Mouse (Mus musculus) CH12.LX (cell line): ENCODE results near the gene Cdh15. TPM values are rescaled to one million over a fixed set of nuclear protein-coding genes. Genes with fewer than 3 reads are reported as not detected.

Experiments used
- DNase-seq: peaks from one replicate; pipeline ENCODE4 v3.0.0-alpha.2; 2013; ENCODE audit errors: extremely low read depth
- H3K27ac ChIP-seq: 2 replicates; pipeline ENCODE4 v1.5.1; 2012; ENCODE audit warnings: low read depth, mild to moderate bottlenecking, control low read depth, moderate library complexity; ENCODE audit not compliant: insufficient read depth
- H3K27me3 ChIP-seq: replicated peaks from 2 replicates; pipeline ENCODE3; 2012; ENCODE audit warnings: inconsistent platforms
- H3K36me3 ChIP-seq, 2 experiments: replicated peaks in 1 of 2; 2 replicates each; pipeline versions ENCODE3 to v1.6.1; 2012; ENCODE audit warnings: inconsistent platforms in 1 of 2, low read length in 1 of 2, mild to moderate bottlenecking in 1 of 2, mixed read lengths in 1 of 2, moderate library complexity in 1 of 2; ENCODE audit not compliant: control insufficient read depth in 1 of 2, insufficient read depth in 1 of 2
- H3K4me1 ChIP-seq, 2 experiments: 2 replicates each; pipeline ENCODE4 v1.6.1; 2012; ENCODE audit warnings: inconsistent platforms in 1 of 2, moderate library complexity in 1 of 2; ENCODE audit not compliant: insufficient read depth in 2 of 2, control insufficient read depth in 1 of 2
- H3K4me2 ChIP-seq: 2 replicates; pipeline ENCODE4 v1.6.1; 2012; ENCODE audit warnings: low read depth, mild to moderate bottlenecking, control low read depth; ENCODE audit not compliant: poor library complexity, insufficient read depth, severe bottlenecking
- H3K4me3 ChIP-seq, 3 experiments: fragments of 150-350 bp in 1 of 3; sonication (generic) in 1 of 3; replicated peaks in 1 of 3; 2 replicates each; pipeline versions ENCODE3 to v1.5.1; 2011 to 2012; ENCODE audit warnings: low read depth in 2 of 3, low read length in 2 of 3, mild to moderate bottlenecking in 2 of 3, moderate library complexity in 2 of 3, control low read depth in 1 of 3, improper control_type of control experiment in 1 of 3, inconsistent platforms in 1 of 3, mixed read lengths in 1 of 3; ENCODE audit not compliant: poor library complexity in 1 of 3
- H3K79me2 ChIP-seq: replicated peaks from 2 replicates; pipeline ENCODE4 v1.6.1; 2012; ENCODE audit warnings: mild to moderate bottlenecking, moderate library complexity; ENCODE audit not compliant: control insufficient read depth, poor library complexity, insufficient read depth, severe bottlenecking; ENCODE audit errors: extremely low read depth
- H3K9ac ChIP-seq: 2 replicates; pipeline ENCODE4 v1.6.1; 2012; ENCODE audit warnings: low read depth, mild to moderate bottlenecking, control low read depth, moderate library complexity; ENCODE audit not compliant: insufficient read depth
- H3K9me3 ChIP-seq: replicated peaks from 2 replicates; pipeline ENCODE3; 2012; ENCODE audit warnings: low read length, inconsistent platforms, mixed read lengths
- BHLHE40 ChIP-seq: IDR thresholded peaks from 2 replicates; pipeline ENCODE4 v1.6.1; 2011; ENCODE audit warnings: mild to moderate bottlenecking, low read depth, low read length, improper control_type of control experiment
- CHD1 ChIP-seq: IDR thresholded peaks from 2 replicates; pipeline ENCODE4 v1.6.1; 2012; ENCODE audit warnings: low read depth, low read length, improper control_type of control experiment, inconsistent platforms
- CHD2 ChIP-seq: IDR thresholded peaks from 2 replicates; pipeline ENCODE4 v1.6.1; 2011; ENCODE audit warnings: low read length, improper control_type of control experiment
- CTCF ChIP-seq, 2 experiments: IDR thresholded peaks in 1 of 2; conservative IDR thresholded peaks in 1 of 2; 2 replicates each; pipeline ENCODE4 v1.5.1; 2011 to 2012; ENCODE audit warnings: low read depth in 2 of 2, low read length in 2 of 2, improper control_type of control experiment in 1 of 2, inconsistent platforms in 1 of 2, mild to moderate bottlenecking in 1 of 2, moderate library complexity in 1 of 2
- HCFC1 ChIP-seq: IDR thresholded peaks from 2 replicates; pipeline ENCODE4 v1.6.1; 2012; ENCODE audit warnings: low read depth, mild to moderate bottlenecking, inconsistent platforms, low read length, improper control_type of control experiment
- IRF4 ChIP-seq: IDR thresholded peaks from 2 replicates; pipeline ENCODE4 v1.6.1; 2014; ENCODE audit warnings: low read depth, mild to moderate bottlenecking, inconsistent platforms, low read length, improper control_type of control experiment
- JUND ChIP-seq: conservative IDR thresholded peaks from 2 replicates; pipeline ENCODE4 v1.6.1; 2011; ENCODE audit warnings: low read depth, low read length, improper control_type of control experiment
- KAT2A ChIP-seq: IDR thresholded peaks from 2 replicates; pipeline ENCODE4 v1.6.1; 2012; ENCODE audit warnings: low read length, improper control_type of control experiment, inconsistent platforms; ENCODE audit not compliant: insufficient replicate concordance
- MAFK ChIP-seq: IDR thresholded peaks from 2 replicates; pipeline ENCODE4 v1.6.1; 2011; ENCODE audit warnings: low read length, improper control_type of control experiment; ENCODE audit not compliant: insufficient replicate concordance
- MAX ChIP-seq: IDR thresholded peaks from 2 replicates; pipeline ENCODE4 v1.6.1; 2011; ENCODE audit warnings: low read length, improper control_type of control experiment
- MEF2A ChIP-seq: IDR thresholded peaks from 2 replicates; pipeline ENCODE4 v1.6.1; 2014; ENCODE audit warnings: low read depth, mild to moderate bottlenecking, inconsistent platforms, low read length, improper control_type of control experiment, borderline replicate concordance
- MXI1 ChIP-seq: IDR thresholded peaks from 2 replicates; pipeline ENCODE4 v1.6.1; 2011; ENCODE audit warnings: mild to moderate bottlenecking, low read depth, low read length, improper control_type of control experiment
- NELFE ChIP-seq: IDR thresholded peaks from 2 replicates; pipeline ENCODE4 v1.6.1; 2011; ENCODE audit warnings: low read depth, low read length, improper control_type of control experiment
- NRF1 ChIP-seq: IDR thresholded peaks from 2 replicates; pipeline ENCODE4 v1.6.1; 2014; ENCODE audit warnings: low read depth, mild to moderate bottlenecking, inconsistent platforms, low read length, improper control_type of control experiment, moderate library complexity
- PAX5 ChIP-seq: IDR thresholded peaks from 2 replicates; pipeline ENCODE4 v1.6.1; 2012; ENCODE audit warnings: low read length, inconsistent platforms, mixed read lengths
- POLR2A ChIP-seq: IDR thresholded peaks from 2 replicates; pipeline ENCODE4 v1.6.1; 2011; ENCODE audit warnings: low read depth, mild to moderate bottlenecking, improper control_type of control experiment, low read length
- POLR2AphosphoS2 ChIP-seq: IDR thresholded peaks from 2 replicates; pipeline ENCODE4 v1.6.1; 2011; ENCODE audit warnings: low read depth, low read length, improper control_type of control experiment
- RCOR1 ChIP-seq: conservative IDR thresholded peaks from 2 replicates; pipeline ENCODE4 v1.6.1; 2012; ENCODE audit warnings: low read depth, mild to moderate bottlenecking, inconsistent platforms, low read length, improper control_type of control experiment
- TBP ChIP-seq: conservative IDR thresholded peaks from 2 replicates; pipeline ENCODE4 v1.6.1; 2011; ENCODE audit warnings: low read depth, low read length, improper control_type of control experiment
- TCF12 ChIP-seq: IDR thresholded peaks from 2 replicates; pipeline ENCODE4 v1.6.1; 2014; ENCODE audit warnings: low read depth, mild to moderate bottlenecking, inconsistent platforms, low read length, improper control_type of control experiment
- USF1 ChIP-seq: IDR thresholded peaks from 2 replicates; pipeline ENCODE4 v1.6.1; 2014; ENCODE audit warnings: low read depth, mild to moderate bottlenecking, inconsistent platforms, low read length, improper control_type of control experiment
- ZKSCAN1 ChIP-seq: IDR thresholded peaks from 2 replicates; pipeline ENCODE4 v1.6.1; 2012; ENCODE audit warnings: low read depth, inconsistent platforms, low read length, improper control_type of control experiment, borderline replicate concordance
- ZMIZ1 ChIP-seq: IDR thresholded peaks from 2 replicates; pipeline ENCODE4 v1.6.1; 2012; ENCODE audit warnings: low read depth, mild to moderate bottlenecking, inconsistent platforms, low read length, improper control_type of control experiment
- ZNF384 ChIP-seq: IDR thresholded peaks from 2 replicates; pipeline ENCODE4 v1.6.1; 2012; ENCODE audit warnings: low read depth, low read length, improper control_type of control experiment, inconsistent platforms
- dilution Hi-C: fragments of 300-500 bp; cut with MboI; formaldehyde crosslinking; loops from 2 replicates; pipeline ENCODE4 v1.14.3; 2020; ENCODE audit warnings: low sequenced_read_pairs; ENCODE audit not compliant: extremely low pct_unique_long_range_greater_than_20kb, extremely low pct_ligation_motif_present
- in situ Hi-C: fragments of 300-500 bp; cut with MboI; formaldehyde crosslinking; loops from 3 replicates; pipeline ENCODE4 v1.14.3; 2019; ENCODE audit warnings: low sequenced_read_pairs, low pct_ligation_motif_present, low pct_unique_long_range_greater_than_20kb, mixed read lengths
- polyA plus RNA-seq: library from polyadenylated mRNA; unstranded; fragments of >175 nt; gene quantifications from 2 replicates; pipeline ENCODE4 v1.2.1, GENCODE M21; 2012; ENCODE audit warnings: low read depth; ENCODE audit not compliant: insufficient read length
- total RNA-seq, 2 experiments: library from RNA; depleted of rRNA; stranded (reverse); fragments of 300-350 nt in 1 of 2; fragments of >200 nt in 1 of 2; gene quantifications; 2 replicates each; pipeline ENCODE4 v1.2.3; 2012 to 2014

Cdh15 gene
- total and polyA plus RNA-seq, 3 experiments, result not detected

GRCm38 (mm10) chr8:122852546-122852905, 4.8 kb downstream of the Cdh15 start:
- Histone ChIP-seq H3K27me3 (peaks cover 95% of the 10 kb centered on the region), H3K4me2 (no peak overlapping the region), H3K36me3 (no peaks in the 10 kb centered on the region), H3K4me3 (no peak overlapping the region), H3K9ac (no peak overlapping the region), H3K4me1 (peaks cover 3 to 5% of the 10 kb centered on the region in 2 experiments; a peak in 2 of 4 replicates), H3K79me2 (no peaks in the 10 kb centered on the region), H3K27ac (no peak overlapping the region), H3K9me3 (no peaks in the 10 kb centered on the region)
- dilution Hi-C loops (no loop called here), in situ Hi-C loops (no loop called here)
- DNase-seq, result no peak
- TF ChIP-seq MAFK, result no peak
- TF ChIP-seq RCOR1, result no peak
- TF ChIP-seq ZNF384, result no peak
- no peak for TF ChIP-seq JUND
- no peak for TF ChIP-seq MXI1
- no peak for TF ChIP-seq CHD2
- TF ChIP-seq MAX, result no peak

DNA sequence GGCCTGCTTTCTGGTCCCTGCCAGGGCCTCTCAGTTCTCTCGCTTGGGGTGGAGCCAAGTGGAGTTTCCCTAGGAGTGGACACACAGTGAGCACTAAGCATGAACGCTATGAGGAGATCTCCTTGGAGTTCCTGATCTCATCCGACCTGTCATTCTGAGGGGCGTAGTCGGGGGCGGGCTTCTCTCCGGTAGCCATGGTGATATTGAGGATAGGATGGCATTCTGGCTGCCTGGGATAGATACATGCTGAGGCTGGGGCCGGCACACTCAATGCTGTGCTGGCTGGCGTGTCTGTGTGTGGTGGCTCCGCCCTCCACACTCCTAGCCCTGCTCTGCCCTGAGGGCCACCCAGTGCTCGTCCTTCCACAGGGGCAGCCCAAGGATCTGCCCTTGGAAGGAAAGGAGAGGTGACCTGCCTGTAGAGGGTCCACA, 5.6 kb downstream of the Cdh15 start:
- dilution Hi-C loops (no loop called here), in situ Hi-C loops (no loop called here)
- Histone ChIP-seq H3K27me3 (peaks cover 92% of the 10 kb centered on the region), H3K9ac (no peak overlapping the region), H3K36me3 (no peaks in the 10 kb centered on the region), H3K79me2 (no peaks in the 10 kb centered on the region), H3K4me1 (peaks cover 1% of the 10 kb centered on the region in 2 experiments; a peak in 2 of 4 replicates), H3K4me3 (no peak overlapping the region), H3K27ac (no peak overlapping the region), H3K4me2 (no peak overlapping the region), H3K9me3 (no peaks in the 10 kb centered on the region)
- TF ChIP-seq HCFC1 (no peak), MXI1 (no peak), ZMIZ1 (no peak), PAX5 (no peak), CHD1 (no peak), ZKSCAN1 (no peak), NRF1 (no peak), TCF12 (no peak), CTCF (conservative IDR thresholded peaks at IDR 0.05 in 1 of 2, IDR thresholded peaks at IDR 0.05 in 1 of 2; ENCODE audit: low read depth in 2 of 2, low read length in 2 of 2) (no peak), POLR2A (no peak)
- DNase-seq, result no peak

DNA sequence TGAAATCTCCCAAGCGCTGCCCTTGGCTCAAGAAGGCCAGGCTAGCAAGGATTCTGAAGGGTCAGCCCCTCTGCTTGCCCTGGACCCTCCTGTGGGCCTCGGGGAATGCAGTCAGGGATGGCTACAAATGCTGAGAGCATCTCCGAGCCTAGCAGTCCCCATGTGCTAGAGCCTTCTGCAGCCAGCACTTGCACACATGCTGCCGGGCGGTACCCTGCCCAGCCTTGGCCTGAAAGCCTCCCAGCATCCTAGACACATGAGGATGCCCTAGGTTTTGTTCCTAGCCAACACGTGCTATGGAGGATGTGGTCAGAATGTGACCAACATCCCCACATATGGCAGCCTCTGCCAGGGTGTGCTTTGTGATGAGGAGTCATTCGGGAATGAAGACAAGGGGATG, 6.6 kb downstream of the Cdh15 start:
- Histone ChIP-seq H3K4me3 (no peak overlapping the region), H3K4me2 (no peak overlapping the region), H3K27me3 (peaks cover 89% of the 10 kb centered on the region), H3K79me2 (no peaks in the 10 kb centered on the region), H3K36me3 (no peaks in the 10 kb centered on the region), H3K27ac (no peak overlapping the region), H3K9ac (no peak overlapping the region), H3K9me3 (no peaks in the 10 kb centered on the region), H3K4me1 (no peaks in the 10 kb centered on the region)
- in situ Hi-C loops, result no loop called here
- TF ChIP-seq KAT2A (no peak), MAFK (no peak), IRF4 (no peak), CTCF (conservative IDR thresholded peaks at IDR 0.05 in 1 of 2, IDR thresholded peaks at IDR 0.05 in 1 of 2; ENCODE audit: low read depth in 2 of 2, low read length in 2 of 2) (no peak), MEF2A (no peak), HCFC1 (no peak), ZMIZ1 (no peak), NELFE (no peak), BHLHE40 (no peak), JUND (no peak), POLR2AphosphoS2 (no peak), USF1 (no peak), ZKSCAN1 (no peak), NRF1 (no peak), ZNF384 (no peak), TBP (no peak)
- no peak for DNase-seq
- dilution Hi-C loops, result no loop called here
